Mouse (Mus musculus) right cerebral cortex, postnatal 36 days (tissue): ENCODE measurements at regions not wholly inside any gene's neighbourhood (a gene's known extent, or its start where the extent isn't known, plus 50 kb on each side); places are given as distances from the start of the nearest gene placed in this dataset.
"Not testable (repeated sequence)": the region's sequence is repeated elsewhere in the genome, so short reads cannot be mapped to it uniquely, and the experiment has no call there.

ENCODE experiments used
- DNase-seq, 2 experiments: peaks; one replicate each; pipeline ENCODE4 v3.0.0; 2022; ENCODE audit warnings: low spot score in 2 of 2, mixed read lengths in 1 of 2

- DNase-seq, result no peak
Measured at GRCm38 (mm10) chr6:63044984-63045383, 210.7 kb upstream of the Grid2 start.

GRCm38 (mm10) chr6:63064576-63064975 lies 191.1 kb upstream of the Grid2 start:
- DNase-seq, result not testable (repeated sequence)

GRCm38 (mm10) chr6:63088225-63088624 lies 167.5 kb upstream of the Grid2 start:
- DNase-seq, result no peak

GRCm38 (mm10) chr6:63128834-63129233 lies 126.8 kb upstream of the Grid2 start:
- DNase-seq, result not testable (repeated sequence)

GRCm38 (mm10) chr6:63149300-63149699 lies 106.4 kb upstream of the Grid2 start:
- no peak for DNase-seq

- peak in 1 of 2 experiments; percentile 2 for DNase-seq
Measured at GRCm38 (mm10) chr6:63180210-63180609, 75.5 kb upstream of the Grid2 start.
